Mouse (Mus musculus): ENCODE data around the gene Sco2.

GRCm38 (mm10) chr15:89404831-89405623, 31.4 kb upstream of the Sco2 start:
- TF ChIP-seq SMC3 (IDR thresholded peaks at IDR 0.05; ENCODE audit: low read depth, low read length) = no peak
- no peak for TF ChIP-seq CTCF (conservative IDR thresholded peaks at IDR 0.05 in 1 of 2, IDR thresholded peaks at IDR 0.05 in 1 of 2; ENCODE audit: low read depth in 2 of 2, low read length in 2 of 2)
- no peak for TF ChIP-seq TCF12 (IDR thresholded peaks at IDR 0.05; ENCODE audit: low read depth, low read length)
- TF ChIP-seq EP300 (IDR thresholded peaks at IDR 0.05; ENCODE audit: low read length) = no peak
- TF ChIP-seq MAX (IDR thresholded peaks at IDR 0.05; ENCODE audit: low read length) = no peak
- TF ChIP-seq GABPA (IDR thresholded peaks at IDR 0.05; ENCODE audit: insufficient replicate concordance, low read depth, low read length) = no peak
- no peak for TF ChIP-seq RAD21 (IDR thresholded peaks at IDR 0.05; ENCODE audit: low read depth, low read length)
- no peak for TF ChIP-seq TBP (conservative IDR thresholded peaks at IDR 0.05; ENCODE audit: low read depth, low read length)
- TF ChIP-seq MAFK (IDR thresholded peaks at IDR 0.05; ENCODE audit: insufficient replicate concordance, low read length) = no peak
- TF ChIP-seq JUN (IDR thresholded peaks at IDR 0.05; ENCODE audit: insufficient read depth, low read depth, low read length) = no peak
- TF ChIP-seq NELFE (IDR thresholded peaks at IDR 0.05; ENCODE audit: low read depth, low read length) = no peak
- TF ChIP-seq RCOR1 (conservative IDR thresholded peaks at IDR 0.05; ENCODE audit: low read depth, low read length) = no peak
